Mouse (Mus musculus) heart, embryonic 14.5 days (tissue): ENCODE data around the gene Lhpp. TPM values are rescaled to one million over a fixed set of nuclear protein-coding genes. Genes with fewer than 3 reads are reported as not detected.
"Not testable (repeated sequence)": the region's sequence is repeated elsewhere in the genome, so short reads cannot be mapped to it uniquely, and the experiment has no call there.

Experiments
- ATAC-seq: fragments of 200-750 bp; cut with Nextera tagmentation; 2 replicates; pipeline ENCODE4 v1.8.0; 2017; ENCODE audit warnings: low read depth, moderate TSS enrichment; ENCODE audit not compliant: insufficient number of reproducible peaks, insufficient read depth, low FRiP score
- H3K27ac ChIP-seq, 2 experiments: fragments of 200-500 bp in 1 of 2; fragments of 300-500 bp in 1 of 2; sonication (generic) in 1 of 2; replicated peaks in 1 of 2; 2 replicates each; pipeline ENCODE4 v1.5.1; 2012 to 2014; ENCODE audit warnings: low read depth in 2 of 2, low read length in 2 of 2, control low read depth in 1 of 2, mild to moderate bottlenecking in 1 of 2, mixed read lengths in 1 of 2; ENCODE audit not compliant: control insufficient read depth in 1 of 2, insufficient read depth in 1 of 2
- H3K27me3 ChIP-seq: fragments of 300-500 bp; sonication (generic); 2 replicates; pipeline ENCODE4 v1.6.1; 2014; ENCODE audit warnings: mild to moderate bottlenecking, low read length, control low read depth; ENCODE audit not compliant: control insufficient read depth, insufficient read depth
- H3K36me3 ChIP-seq: fragments of 300-500 bp; sonication (generic); 2 replicates; pipeline ENCODE4 v1.6.1; 2014; ENCODE audit warnings: mild to moderate bottlenecking, control low read depth, low read length, mixed read lengths; ENCODE audit not compliant: control insufficient read depth, insufficient read depth
- H3K4me1 ChIP-seq, 2 experiments: fragments of 200-500 bp in 1 of 2; fragments of 300-500 bp in 1 of 2; sonication (generic) in 1 of 2; 2 replicates each; pipeline ENCODE4 v1.6.1; 2012 to 2014; ENCODE audit warnings: low read length in 2 of 2, control low read depth in 1 of 2, mixed read lengths in 1 of 2; ENCODE audit not compliant: control insufficient read depth in 2 of 2, insufficient read depth in 2 of 2
- H3K4me2 ChIP-seq: fragments of 300-500 bp; sonication (generic); 2 replicates; pipeline ENCODE4 v1.6.1; 2014; ENCODE audit warnings: mild to moderate bottlenecking, low read length
- H3K4me3 ChIP-seq, 2 experiments: fragments of 200-500 bp in 1 of 2; fragments of 300-500 bp in 1 of 2; sonication (generic) in 1 of 2; 2 replicates each; pipeline ENCODE4 v1.5.1; 2012 to 2014; ENCODE audit warnings: low read length in 2 of 2, mild to moderate bottlenecking in 2 of 2, control low read depth in 1 of 2, low read depth in 1 of 2, moderate library complexity in 1 of 2; ENCODE audit not compliant: control insufficient read depth in 1 of 2, insufficient read depth in 1 of 2
- H3K9ac ChIP-seq: fragments of 300-500 bp; sonication (generic); 2 replicates; pipeline ENCODE4 v1.6.1; 2014; ENCODE audit warnings: mild to moderate bottlenecking, low read length
- H3K9me3 ChIP-seq: fragments of 300-500 bp; sonication (generic); 2 replicates; pipeline ENCODE4 v1.6.1; 2016; ENCODE audit warnings: low read length, control low read depth; ENCODE audit not compliant: control insufficient read depth
- WGBS: fragments of 180-500 bp; shearing (Covaris S2); extraction: QIAGEN DNeasy Blood & Tissue Kit; methylation state at CpG from one replicate; pipeline ENCODE4 v1.1.7; 2014; 5-methylcytosine and 5-hydroxymethylcytosine counted together
- polyA plus RNA-seq: library from polyadenylated mRNA; unstranded; fragments of >200 nt; fragmentation: Nextera tagmentation; extraction: Ambion mirVana; gene quantifications from 2 replicates; pipeline ENCODE4 v1.2.1, GENCODE M21; 2014

Gene Lhpp
- polyA plus RNA-seq, 1 experiment from 2014 or later = 35.0 TPM

DNA sequence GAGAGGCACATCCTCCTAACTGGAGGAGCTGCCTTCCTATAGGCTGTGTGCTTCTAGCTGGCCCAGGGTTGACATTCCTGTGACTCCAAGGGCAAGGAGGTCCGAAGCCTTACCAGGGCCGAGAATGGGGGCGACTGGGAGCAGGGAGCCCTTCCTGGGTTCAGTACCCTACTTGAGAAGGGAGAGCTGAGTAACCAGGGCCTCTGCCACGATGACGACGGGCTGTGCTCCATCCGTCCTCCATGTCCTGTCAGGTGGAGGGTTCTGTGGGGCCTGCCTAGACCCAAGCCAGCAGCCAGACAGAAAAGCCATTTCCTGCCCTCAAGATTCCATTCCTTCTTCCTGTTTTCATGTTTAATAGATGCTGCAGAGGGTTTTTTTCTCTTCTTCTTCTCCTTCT is 49.2 kb downstream of the Lhpp start:
- H3K36me3 ChIP-seq = no peaks in the 10 kb centered on the region
- no peak overlapping the region for H3K4me2 ChIP-seq
- peaks cover 45 to 54% of the 10 kb centered on the region in 2 experiments for H3K4me1 ChIP-seq
- H3K27me3 ChIP-seq = no peaks in the 10 kb centered on the region
- no peak overlapping the region for H3K4me3 ChIP-seq
- ATAC-seq = no peak
- no peaks in the 10 kb centered on the region for H3K9me3 ChIP-seq
- WGBS = 51% methylated on average over 7 of the region's 7 CpGs
- H3K9ac ChIP-seq = no peak overlapping the region; the same call in 1 of the 2 replicates
- H3K27ac ChIP-seq = peak overlapping the region in 1 of 2 experiments; percentile 34; a peak in 1 of 4 replicates

DNA sequence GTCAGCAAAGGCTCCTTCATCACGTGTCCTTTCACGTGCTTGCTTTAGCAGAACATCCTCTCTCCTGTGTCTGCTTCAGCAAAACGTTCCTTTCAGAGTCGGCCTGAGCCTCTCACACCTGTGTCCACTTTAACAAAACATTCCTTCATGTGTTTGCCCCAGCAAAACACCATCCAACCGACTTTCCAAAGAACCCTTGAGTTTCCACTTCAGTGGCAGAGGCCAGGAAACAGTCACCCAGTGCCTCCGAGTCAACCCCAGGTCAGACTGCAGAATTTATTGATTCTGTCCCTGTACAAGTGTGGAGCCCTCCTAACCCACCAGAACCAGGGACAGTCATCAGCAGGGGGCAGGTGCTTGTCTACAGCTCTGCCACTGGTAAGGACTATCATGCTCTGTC is 52.4 kb downstream of the Lhpp start:
- not testable (repeated sequence) for H3K9me3 ChIP-seq, H3K27me3 ChIP-seq, H3K4me3 ChIP-seq, H3K36me3 ChIP-seq, H3K4me2 ChIP-seq, H3K27ac ChIP-seq, H3K9ac ChIP-seq, ATAC-seq
- WGBS = 64% methylated on average over 6 of the region's 6 CpGs
- peaks cover 38 to 46% of the 10 kb centered on the region in 2 experiments for H3K4me1 ChIP-seq

DNA sequence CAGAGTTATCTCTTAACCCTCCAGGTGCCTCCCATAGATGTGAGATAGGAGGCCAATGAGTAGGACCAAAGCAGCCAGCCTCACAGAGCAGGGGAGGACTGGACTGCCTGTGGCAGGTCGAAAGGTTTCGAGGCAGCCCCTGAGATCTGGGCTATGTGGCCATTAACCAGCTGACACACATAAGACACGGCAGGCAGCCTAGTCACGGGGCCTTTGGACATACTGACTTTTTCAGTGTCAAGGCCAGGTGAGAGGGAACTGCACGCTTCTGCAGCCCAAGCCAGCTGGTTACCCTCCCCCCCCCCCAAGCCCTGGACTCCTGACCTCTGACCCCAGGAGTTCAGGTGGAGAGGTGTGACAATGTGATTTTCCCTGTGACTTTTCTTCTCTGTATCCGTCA is 54.4 kb downstream of the Lhpp start:
- H3K4me3 ChIP-seq = no peak overlapping the region
- H3K36me3 ChIP-seq = no peaks in the 10 kb centered on the region
- no peaks in the 10 kb centered on the region for H3K9me3 ChIP-seq
- no peak overlapping the region for H3K9ac ChIP-seq
- H3K27me3 ChIP-seq = no peaks in the 10 kb centered on the region
- no peak overlapping the region for H3K27ac ChIP-seq
- H3K4me2 ChIP-seq = no peak overlapping the region
- peaks cover 30% of the 10 kb centered on the region in 2 experiments for H3K4me1 ChIP-seq
- no peak for ATAC-seq
- WGBS = 79% methylated on average over 6 of the region's 6 CpGs

DNA sequence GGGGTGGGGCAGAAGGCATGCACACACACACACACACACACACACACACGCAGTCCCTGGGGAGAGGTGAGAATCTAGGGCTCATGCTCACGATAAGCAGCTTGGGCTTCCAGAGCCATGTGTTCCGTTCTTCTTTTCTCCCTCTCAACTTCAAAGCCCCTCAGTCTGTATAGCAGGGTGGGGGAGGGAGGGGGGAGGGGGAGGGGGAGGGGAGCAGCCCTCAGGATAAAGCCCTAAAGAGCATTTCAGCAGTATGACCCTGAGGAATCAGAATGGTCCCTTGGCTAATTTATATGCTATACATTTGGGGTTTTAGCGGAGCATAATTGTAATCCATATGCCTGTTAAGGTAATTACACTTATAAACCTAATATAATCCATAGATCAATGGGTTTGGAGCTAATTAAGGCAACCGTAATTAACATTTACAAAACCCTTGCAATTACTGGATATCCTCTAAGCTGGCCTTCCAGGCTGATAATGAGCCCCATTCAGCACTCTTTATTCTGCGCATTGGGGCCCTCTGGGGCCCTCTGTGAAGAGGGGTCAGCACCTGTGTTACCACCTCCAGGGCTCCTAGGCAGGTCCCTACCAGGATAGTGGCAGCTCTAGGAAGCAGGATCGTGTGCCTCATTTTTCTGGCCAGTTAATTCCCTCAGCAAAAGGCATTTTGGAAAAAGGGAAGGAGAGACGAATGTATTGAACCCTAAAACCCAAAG is 55.4 kb downstream of the Lhpp start:
- 66% methylated on average over 8 of the region's 8 CpGs for WGBS
- no peaks in the 10 kb centered on the region for H3K36me3 ChIP-seq

DNA sequence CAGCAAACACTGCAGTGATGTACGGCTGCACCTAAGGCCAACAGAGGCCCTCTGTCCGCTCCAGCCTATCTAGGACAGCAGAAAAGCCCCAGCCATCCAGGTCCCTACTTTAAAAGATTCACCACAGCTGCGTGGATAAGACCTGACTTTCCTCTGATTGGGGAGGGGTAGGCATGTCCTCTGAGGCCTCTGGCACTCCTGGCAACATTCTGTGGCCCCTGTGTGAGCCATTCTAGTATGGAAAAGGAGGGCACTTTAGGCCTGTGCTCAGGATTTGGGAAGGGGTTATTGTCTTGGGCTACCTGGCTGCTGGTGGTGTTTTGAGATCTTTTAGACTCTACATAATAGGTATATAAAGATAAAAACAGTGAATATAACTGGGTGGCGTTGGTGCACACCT is 56.1 kb downstream of the Lhpp start:
- no peak for ATAC-seq
- Histone ChIP-seq H3K36me3 (no peaks in the 10 kb centered on the region), H3K4me1 (peaks cover 13 to 22% of the 10 kb centered on the region in 2 experiments), H3K4me3 (no peak overlapping the region), H3K27ac (no peak overlapping the region), H3K9ac (no peak overlapping the region), H3K27me3 (no peaks in the 10 kb centered on the region), H3K9me3 (no peaks in the 10 kb centered on the region), H3K4me2 (no peak overlapping the region)
- WGBS = 78% methylated on average over 4 of the region's 4 CpGs

More for the DNA sequence above, 55.4 kb downstream of the Lhpp start:
- Histone ChIP-seq H3K9ac (no peak overlapping the region), H3K9me3 (no peaks in the 10 kb centered on the region), H3K4me3 (no peak overlapping the region), H3K27ac (no peak overlapping the region), H3K4me1 (peaks cover 20 to 27% of the 10 kb centered on the region in 2 experiments), H3K4me2 (no peak overlapping the region), H3K27me3 (no peaks in the 10 kb centered on the region)
- no peak for ATAC-seq

DNA sequence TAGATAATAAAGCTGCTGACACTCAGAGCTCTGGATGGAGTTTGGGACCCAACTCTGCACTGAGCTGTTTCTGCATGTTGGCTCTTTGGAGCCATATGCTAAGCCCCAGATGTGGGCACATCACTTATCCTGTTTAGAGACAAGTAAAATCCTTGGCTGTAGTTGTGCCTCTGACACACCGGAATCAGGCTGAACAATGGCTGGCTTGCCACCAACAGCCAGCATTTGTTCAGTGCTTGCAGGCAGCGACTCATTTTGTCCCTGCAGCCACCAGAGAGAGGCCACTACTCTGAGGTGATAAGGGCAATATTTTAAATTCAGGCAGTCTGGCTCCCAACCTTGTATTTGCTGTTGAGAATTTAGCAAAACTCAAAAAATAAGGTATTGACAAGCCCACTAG is 58.2 kb downstream of the Lhpp start:
- Histone ChIP-seq H3K9ac (no peak overlapping the region), H3K4me1 (peaks cover 4 to 9% of the 10 kb centered on the region in 2 experiments), H3K27ac (peak overlapping the region; percentile 32 to 48; a peak in 1 of 4 replicates), H3K4me3 (no peak overlapping the region), H3K4me2 (no peak overlapping the region), H3K36me3 (no peaks in the 10 kb centered on the region), H3K27me3 (no peaks in the 10 kb centered on the region), H3K9me3 (no peaks in the 10 kb centered on the region)
- no peak for ATAC-seq
- WGBS = 27% methylated on average over 2 of the region's 2 CpGs

DNA sequence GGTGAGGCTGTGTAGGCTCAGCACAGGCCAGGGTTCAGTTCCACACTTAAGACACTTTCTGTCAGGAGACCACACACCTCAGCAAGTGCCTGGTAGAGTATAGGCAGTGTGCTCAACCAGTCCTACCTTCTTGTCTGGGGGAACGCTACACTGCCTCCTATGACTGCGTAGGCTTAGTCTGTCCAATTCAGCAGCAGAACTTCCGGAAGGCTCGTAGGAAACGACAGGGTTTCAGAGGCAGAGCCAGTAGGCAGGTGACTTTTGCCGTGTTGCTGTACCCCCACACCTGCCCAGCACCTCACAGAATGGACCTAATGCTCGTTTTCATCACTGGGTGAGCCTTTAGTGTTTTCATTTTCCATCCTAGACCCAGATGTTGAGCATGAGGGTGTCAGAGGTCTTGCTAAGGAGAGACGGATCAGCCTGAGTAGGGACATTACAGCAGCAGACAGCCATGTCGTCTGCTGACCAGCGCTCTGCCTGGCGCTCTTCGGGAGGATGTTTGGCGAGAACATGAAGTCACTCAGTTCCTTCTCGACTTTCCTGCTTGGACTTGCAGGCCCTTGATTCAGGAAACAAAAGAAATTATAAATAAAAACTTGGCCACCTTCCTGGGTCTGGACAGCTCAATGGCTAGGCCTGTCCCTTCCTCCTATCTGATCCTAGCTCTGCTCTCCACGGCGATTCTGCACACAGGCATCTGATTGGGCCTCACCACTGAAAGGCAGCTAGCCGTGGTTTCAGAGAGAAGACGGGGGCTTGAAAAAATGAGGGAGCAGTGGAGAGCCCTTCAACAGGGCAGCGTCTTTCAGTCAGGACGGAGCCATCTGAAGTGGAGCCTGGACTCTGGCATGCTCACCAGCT is 59.8 kb downstream of the Lhpp start:
- H3K36me3 ChIP-seq = no peaks in the 10 kb centered on the region
- no peaks in the 10 kb centered on the region for H3K27me3 ChIP-seq
- H3K4me3 ChIP-seq = no peak overlapping the region
- peaks cover 15 to 17% of the 10 kb centered on the region in 2 experiments for H3K4me1 ChIP-seq
- 76% methylated on average over 20 of the region's 20 CpGs for WGBS
- ATAC-seq = no peak
- H3K9me3 ChIP-seq = no peaks in the 10 kb centered on the region
- H3K4me2 ChIP-seq = no peak overlapping the region
- no peak overlapping the region for H3K9ac ChIP-seq
- peak overlapping the region in 1 of 2 experiments; percentile 24; a peak in 1 of 4 replicates for H3K27ac ChIP-seq
